Mouse (Mus musculus) myocyte (in vitro differentiated cells): ENCODE measurements around the gene 1700123O20Rik.

ENCODE experiments used
- MAX ChIP-seq: IDR thresholded peaks from one replicate; pipeline ENCODE4 v1.6.1; 2011; ENCODE audit warnings: low read depth, mild to moderate bottlenecking, control low read depth
- MYOG ChIP-seq, 3 experiments: IDR thresholded peaks; one replicate each; pipeline ENCODE4 v1.6.1; 2011; ENCODE audit warnings: control low read depth in 2 of 3, low read depth in 2 of 3, mild to moderate bottlenecking in 2 of 3; ENCODE audit not compliant: insufficient read length in 2 of 3, control insufficient read depth in 1 of 3, insufficient read depth in 1 of 3
- POLR2A ChIP-seq: IDR thresholded peaks from one replicate; pipeline ENCODE4 v1.6.1; 2011; ENCODE audit warnings: low read depth, mild to moderate bottlenecking, control low read depth, moderate library complexity; ENCODE audit not compliant: insufficient read length
- TCF3 ChIP-seq: IDR thresholded peaks from one replicate; pipeline ENCODE4 v1.6.1; 2011; ENCODE audit warnings: low read depth, control low read depth; ENCODE audit not compliant: insufficient read length

DNA sequence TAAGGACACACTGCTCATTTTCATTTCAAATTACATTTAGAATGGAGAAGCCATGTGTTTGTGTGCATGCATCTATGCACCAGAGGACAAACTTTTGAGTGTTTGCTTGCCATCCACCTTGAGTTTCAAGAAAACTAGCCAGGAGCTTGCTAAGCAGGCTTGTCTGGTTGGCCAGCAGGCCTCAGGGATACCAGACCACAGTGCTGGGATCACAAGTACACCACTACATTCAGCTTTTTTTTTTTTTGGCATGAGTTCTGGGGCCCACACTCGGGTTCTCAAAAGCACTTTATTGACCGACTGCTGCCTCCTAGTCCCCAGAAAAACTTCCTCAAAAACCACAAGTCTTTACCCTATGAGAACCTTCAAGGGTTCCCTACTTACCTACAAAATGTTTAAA lies 11.7 kb upstream of the 1700123O20Rik start:
- TF ChIP-seq MYOG (IDR thresholded peaks at IDR 0.05; ENCODE audit: control insufficient read depth in 1 of 3, insufficient read depth in 1 of 3, insufficient read length in 2 of 3, low read depth in 2 of 3) = no peak
- no peak for TF ChIP-seq POLR2A
- TF ChIP-seq MAX = no peak
- no peak for TF ChIP-seq TCF3
